Mouse (Mus musculus): ENCODE measurements around the gene Stk32c.

Gene Stk32c

DNA sequence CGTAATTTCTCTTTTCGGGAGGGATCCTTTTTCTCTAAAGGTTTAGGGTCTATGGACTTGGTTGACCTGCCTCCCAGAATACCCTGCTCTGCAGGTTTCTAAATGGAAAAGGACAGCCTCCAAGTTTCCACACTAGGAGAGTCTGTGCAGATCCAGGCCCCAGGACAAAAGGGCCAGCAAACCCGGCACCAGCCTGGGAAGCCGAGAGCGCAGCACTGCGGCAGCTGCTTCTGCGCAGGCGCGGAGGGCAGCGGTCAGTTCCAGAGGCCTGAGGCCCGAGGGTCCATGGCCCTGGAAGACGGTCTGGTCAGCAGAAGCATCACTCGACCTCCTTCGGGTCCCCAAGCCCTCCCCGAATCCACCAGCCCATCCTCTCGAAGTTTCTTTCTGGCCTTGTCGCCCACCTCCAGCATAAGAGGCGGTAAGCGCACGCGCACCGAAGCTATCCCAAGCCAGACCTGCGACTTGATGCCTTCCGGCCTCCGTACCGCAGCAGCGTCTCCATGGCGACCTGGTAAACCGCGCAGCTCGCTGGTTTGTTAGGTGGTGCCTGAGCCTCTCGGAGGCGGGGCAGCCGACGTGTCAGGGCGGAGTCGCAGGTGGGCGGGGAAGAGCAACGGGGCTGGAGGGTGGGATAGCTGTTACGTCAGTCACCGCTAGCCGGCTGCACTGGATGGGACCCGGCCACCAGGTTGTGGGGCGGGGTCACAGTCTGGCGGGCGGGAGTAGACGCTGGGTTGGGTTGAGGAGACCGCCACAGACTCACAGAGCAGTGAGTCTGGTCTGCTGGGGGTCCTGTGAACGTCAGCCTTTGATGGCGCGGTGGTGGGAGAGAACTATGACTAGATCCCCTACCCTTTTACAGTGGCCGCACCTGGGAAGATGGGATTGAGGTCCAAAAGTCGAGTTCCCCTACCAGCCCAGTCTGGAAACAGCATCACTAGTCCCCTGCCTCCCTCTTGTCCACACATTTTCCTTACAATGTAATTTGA lies at the start of gene Stk32c, which contains the start of gene Lrrc27:
Stk32c (minus strand) TSS at position 554 of the 992 bp plus-strand sequence.
Lrrc27 (plus strand) TSS at position 235 of the 992 bp plus-strand sequence.
- DNase-seq = peak; percentile 98 to 99

DNA sequence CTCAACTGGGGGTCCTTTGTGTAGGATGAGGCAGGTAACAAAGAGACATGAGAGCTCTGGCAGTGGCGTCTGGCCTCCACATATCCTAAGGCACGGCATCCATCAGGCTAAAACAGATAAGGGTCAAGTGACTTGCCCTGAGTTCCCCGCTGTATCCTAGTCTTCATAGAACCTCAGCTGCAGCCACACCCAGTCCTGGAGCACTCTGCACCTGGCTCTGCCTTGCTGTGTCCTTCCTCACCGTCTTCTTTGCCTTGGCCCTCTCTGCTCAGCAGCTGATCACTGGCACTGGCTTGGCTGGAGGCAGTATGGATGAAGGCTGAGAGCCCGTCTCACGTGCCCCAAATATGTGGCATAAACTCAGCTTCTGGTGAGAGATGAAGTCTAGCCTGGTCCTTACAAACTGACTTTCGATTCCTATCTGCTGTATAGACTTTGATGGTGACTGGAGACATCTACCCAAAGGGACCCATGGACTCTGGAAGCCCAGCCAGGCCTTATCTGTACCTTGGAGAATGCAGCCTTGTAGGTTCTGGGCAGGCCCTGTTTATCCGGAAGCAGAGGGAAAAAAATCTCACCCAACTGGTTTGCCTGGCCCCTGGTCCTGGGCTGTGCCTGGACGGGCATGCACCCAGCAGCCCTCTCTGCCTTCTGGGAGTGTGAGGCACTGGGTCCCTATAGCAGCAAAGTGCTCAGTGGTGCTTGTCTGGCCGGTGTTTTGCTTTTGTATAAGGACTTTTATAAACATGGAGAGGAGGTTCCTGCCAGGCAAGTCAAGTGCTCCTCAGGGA lies 44.8 kb upstream of the Stk32c start:
- DNase-seq = no peak

DNA sequence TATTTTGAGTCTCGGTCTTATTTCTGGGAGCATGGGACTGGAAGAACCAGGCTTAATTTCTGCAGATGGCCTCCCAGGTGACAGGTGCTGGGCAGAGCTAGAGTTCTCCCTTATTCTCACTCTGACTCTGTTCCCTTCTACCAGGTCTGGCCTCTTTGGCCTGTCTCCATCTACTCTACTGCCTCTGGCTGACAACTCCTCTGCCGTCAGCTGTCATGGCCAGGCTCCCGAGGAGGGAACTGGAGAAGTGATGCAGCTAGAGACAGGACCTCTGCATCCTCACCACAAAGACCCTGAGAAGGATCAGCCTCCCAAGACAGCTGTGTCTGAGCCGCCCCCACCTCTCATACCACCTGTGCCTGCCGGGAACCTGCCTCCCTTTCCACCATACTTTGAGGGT lies 41.5 kb upstream of the Stk32c start:
- DNase-seq = no peak

DNA sequence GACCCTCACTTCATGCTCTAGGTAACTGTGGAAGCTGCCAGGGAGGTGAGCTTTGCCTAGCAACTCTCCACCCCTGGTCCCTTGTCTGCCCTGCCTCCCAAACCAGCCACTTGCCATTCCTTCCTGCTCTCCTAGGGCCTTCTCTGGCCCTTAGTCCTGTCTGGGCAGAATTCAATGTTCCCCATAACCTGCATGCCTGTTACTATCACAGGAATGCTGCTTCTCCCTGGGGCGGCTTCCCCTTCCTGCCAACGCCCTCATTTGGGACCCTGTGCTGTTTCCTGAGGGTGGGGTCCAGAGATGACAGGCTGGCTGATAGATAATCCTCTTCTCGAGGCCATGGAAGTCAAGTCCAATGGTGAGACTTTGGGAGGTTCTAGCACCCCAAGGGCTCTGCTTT lies 40.4 kb upstream of the Stk32c start:
- DNase-seq = no peak

DNA sequence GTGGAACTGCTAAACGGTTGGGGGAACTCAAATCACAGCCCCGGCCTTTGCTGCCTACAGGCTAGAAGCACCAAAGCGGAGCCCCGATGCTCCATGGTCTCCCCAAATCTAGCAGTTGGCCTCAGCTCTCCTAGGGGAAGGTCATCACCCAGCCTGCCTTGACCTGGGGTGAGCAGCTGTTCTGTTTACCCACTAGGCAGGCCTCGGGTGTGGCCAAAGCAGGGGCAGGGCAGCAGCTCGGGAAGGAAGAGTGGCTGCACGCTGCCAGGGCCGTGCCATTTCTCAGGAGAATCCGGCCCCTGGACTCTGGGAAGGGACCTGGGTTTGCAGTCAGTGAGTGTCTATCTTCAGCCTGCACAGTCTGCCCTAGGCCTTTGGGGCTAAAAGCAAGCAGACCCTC lies 39.9 kb upstream of the Stk32c start:
- no peak for DNase-seq

DNA sequence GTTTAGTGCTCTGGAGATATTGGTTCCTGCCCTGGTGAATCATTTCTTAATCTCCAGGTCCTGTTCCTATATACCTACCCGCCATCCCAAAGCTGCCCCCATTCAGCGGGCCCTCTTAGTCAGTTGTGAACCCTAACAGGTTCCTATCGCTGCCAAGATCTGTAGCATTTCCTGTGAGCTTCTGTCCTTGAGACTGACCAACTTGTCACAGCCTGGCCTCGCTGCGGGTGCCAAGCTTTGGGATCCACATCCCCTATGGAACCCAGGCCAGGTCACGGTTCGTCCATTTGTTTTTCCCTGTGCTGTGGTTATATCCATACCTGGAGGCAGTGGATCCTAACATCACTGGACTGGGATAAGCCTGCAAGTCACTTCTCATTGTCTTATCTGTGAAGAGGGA lies 39.5 kb upstream of the Stk32c start:
- DNase-seq = no peak

DNA sequence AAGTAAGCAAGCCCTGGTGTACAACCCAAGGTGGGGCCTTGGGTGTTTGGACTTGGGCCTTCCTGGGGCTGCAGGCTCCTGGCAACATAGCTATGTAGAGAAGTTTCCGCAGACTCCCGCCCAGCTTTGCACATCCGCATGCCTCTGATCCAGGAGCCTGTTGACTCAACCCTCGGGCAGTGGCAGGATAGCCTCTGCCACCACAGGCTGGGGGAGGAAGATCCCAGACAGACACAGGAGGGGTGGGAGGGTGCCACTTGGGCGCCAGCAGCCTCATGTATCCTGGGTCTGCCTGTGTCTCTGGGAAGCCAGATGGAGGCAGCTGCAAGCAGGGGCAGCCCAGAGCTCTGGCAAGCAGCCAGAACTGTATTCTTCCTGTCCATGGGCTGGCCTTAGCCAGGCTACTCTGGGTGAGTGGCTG lies 38.8 kb upstream of the Stk32c start:
- DNase-seq = no peak

DNA sequence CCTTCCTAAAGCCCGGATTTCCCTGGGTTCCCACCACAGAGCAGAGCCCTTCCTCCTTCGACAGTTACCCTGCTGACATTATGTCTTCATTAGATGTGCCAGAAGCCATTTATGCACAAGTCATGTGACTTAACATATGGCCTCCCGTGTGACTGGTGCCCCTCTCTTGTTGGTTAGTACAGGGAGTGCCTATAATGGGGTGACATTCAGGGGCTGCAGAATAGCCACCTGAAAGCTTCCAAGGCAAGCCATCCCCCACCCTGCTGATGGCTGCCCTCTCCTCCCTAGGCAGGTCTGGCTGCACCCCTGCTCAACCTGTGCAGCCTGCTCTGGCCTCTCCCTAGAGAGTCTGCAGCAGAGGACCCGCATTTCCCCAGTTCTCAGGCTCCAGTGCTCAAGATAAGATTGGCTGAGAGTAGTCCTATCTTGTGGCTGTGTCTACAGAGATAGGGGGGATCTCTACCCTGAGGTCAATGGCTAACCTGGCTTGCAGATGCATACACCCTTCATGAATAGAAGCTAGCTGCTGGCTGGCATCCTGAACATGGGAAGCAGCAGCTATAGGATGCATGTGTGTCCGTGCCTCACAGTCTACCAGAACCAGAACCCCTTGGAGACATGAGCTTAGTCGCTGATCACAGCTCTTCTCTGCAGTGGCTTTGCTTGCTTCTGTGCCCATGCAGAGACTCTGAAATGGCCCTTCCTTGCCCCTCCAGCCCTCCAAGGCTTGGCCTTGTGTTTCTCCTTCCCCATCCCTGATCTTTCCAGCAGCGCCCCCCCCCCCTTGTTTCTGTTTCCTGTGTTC lies 36.5 kb upstream of the Stk32c start:
- no peak for DNase-seq

DNA sequence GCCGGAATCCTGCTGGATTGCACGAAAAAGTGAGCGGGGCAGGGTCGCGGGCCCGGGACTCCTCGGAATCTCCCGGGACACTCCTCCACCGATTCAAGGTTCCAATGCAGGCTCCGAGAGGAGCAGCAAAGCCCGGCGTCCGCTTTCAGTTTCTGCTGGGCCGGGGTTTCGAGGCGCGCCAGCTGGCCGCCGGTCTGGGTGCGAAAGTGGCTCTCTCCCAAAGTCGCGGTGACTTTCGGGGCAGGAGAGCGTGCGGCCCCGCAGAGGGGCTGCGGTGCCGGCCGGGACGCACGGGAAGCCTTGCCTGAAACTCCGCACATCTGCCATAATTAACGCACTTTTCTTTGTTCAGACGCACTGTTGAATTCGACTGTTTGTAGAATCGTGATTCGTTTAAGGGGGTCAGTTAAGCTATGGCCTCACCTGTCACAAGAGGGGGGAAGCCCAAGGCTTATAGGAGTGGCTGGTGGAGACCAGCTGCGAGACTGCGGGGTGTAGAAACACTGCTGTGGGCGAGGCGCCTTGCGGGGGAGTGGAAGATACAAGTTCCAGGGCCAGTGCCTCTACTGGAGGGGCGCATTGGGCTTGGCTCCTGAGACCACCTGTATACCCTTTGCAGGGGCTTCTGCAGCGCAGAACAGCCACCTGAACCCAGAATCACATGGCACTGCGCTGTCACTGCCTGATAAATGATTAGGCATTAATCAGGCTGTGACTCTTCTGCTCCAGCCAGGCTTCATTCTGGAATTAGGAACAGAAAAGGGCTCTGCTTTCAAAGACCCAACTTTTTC lies 35.7 kb upstream of the Stk32c start:
- DNase-seq = no peak

DNA sequence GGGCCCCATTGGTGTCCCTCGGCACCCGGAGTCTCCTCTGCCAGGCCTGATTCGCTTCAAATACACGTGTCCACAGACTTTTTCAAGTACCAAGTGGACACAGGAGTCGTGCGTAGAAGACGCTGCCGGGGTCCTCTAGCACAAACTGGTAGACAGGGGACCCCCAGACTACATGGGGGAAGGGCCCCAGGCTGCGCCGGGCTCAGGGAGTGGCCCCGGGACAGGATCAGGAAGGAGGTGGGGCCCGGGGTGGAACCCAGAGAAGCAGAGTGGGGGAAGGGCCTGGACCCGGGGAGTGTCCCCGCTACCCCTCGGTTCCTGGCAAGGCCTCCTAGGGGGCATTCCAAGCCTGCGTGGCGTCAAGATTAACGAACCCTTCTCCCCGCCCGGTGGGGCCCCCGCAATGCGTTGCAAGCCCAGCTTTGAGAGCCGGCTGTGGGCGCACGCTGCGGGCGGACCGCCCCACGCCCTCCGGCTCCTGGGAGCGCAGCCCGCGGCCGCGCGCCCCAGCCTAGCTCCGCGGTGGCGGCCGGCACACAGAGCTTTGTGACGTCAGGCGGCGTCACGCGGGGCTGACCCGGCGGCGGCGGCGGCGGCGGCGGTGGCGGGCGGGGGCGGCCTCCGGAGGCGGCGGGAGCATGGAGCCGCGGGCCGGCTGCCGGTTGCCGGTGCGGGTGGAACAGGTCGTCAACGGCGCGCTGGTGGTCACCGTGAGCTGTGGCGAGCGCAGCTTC lies 34.9 kb upstream of the Stk32c start, which contains the start of gene Pwwp2b:
Pwwp2b (plus strand) TSS at position 602 of the 734 bp plus-strand sequence.
- peak; percentile 70 to 77 for DNase-seq

DNA sequence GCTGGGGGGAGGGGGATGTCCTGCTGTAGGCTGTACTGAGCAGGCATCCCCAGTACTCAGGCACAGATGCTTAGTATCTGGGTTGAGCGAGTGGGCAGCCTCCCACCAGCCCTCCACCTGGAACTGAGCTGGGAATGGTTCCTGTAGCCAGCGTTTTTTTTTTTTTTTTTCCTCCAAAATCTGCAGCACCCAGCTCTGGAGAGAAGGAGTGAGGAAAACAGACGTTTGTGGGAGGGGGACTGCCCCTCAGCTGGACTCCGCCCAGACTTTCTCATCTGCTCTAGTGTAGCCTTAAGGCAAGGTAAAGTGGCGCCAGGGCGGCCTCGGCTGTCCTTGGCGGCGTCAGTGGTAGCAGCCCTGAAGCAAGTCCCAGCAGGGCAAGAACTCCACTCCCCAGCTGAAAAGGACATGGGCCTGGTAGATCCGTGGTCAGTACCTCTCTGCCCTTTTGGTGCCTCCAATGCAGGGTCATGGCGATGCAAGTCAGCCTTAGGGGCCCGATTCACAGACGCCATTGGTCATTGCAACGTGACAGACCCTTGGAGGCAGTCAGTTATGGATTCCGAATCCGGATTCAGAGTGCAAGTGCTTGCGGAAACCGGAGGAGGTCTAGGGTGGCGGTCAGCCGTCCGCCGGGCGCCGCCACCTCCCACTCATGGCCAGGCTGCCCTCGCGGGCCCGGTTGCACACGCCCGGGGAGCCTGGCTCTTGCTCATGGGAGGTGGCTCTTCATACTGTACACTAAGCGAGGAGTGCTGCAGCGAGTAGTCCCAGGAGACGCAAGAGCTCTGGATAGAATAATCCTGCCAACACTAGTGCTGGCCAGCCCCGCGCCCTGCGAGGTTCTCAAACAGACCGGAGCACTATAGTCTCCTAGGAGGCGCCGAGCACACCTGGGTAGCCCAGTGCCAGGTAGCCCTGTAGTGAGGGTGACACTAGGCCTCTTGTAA lies 34.1 kb upstream of the Stk32c start:
- peak in 1 of 2 experiments; percentile 21 for DNase-seq

DNA sequence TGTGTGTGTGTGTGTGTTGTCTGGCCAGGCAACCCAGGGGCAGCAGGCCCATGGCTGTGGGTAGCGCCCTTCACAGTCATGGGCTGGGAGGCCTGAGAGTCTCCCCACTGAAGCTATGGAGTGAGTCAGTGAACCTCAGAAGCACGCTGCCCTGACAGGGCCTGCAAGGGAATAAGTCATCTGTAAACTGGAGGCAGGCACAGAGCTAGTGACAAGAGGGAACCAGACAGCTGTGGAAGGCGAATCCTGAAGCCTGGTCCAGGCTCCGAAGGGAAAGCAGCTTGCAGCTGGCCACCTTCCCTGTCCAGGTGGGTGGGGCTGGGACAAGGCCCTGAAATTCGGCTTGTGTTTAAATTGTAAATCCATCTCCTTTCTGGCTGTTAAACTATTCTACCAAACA lies 33.0 kb upstream of the Stk32c start:
- DNase-seq = no peak

DNA sequence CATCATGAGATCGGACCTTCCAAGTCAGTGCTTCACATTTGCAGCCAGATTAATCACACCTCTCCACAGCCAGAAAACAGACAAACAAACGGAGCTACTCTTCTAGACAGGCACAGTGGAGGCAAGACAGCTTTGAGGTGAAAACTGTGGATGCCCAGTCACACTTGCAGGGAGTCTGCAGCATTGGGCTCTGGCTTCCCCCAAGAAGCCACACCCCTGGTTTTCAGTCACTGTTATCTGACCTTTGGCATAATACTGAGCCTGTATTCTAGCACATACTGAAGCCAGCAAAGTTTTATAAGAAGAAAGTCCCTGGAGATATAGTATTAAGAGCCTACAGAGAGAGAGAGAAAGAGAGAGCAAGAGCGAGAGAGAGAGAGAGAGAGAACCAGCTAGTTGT lies 26.3 kb upstream of the Stk32c start:
- no peak for DNase-seq

DNA sequence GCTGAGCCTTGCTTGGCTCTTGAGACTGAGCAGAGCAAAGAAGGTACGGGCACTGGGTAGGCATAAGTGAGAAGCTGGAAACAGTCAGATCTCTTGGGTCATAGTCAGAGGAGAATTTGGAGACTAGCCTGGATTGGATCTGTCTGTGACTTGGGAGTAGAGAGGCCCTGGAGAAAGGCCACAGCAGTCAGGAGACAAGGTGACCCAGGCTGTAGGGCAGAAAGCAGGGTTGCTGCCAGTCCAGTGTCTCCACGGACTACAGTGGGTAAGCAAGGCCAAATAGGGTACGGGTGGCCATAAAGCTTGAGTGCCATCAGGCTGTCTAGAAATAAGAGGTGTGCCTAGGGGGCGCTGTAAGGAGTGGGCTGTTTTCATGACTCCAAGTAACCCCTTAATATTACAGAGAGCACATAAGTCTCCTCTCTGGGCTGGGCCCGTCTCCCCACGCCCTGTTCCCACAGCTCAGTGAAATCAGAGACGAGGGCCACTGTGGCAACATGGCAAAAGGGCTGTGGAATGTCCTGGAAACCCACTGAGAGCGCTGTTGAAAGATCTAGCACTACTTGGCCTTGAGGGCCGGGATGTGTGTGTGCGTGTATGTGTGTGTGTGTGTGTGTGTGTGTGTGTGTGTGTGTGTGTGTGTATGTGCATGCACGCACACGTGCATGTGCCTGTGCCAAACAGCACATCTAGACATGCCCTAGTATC lies 22.7 kb upstream of the Stk32c start:
- DNase-seq = no peak

DNA sequence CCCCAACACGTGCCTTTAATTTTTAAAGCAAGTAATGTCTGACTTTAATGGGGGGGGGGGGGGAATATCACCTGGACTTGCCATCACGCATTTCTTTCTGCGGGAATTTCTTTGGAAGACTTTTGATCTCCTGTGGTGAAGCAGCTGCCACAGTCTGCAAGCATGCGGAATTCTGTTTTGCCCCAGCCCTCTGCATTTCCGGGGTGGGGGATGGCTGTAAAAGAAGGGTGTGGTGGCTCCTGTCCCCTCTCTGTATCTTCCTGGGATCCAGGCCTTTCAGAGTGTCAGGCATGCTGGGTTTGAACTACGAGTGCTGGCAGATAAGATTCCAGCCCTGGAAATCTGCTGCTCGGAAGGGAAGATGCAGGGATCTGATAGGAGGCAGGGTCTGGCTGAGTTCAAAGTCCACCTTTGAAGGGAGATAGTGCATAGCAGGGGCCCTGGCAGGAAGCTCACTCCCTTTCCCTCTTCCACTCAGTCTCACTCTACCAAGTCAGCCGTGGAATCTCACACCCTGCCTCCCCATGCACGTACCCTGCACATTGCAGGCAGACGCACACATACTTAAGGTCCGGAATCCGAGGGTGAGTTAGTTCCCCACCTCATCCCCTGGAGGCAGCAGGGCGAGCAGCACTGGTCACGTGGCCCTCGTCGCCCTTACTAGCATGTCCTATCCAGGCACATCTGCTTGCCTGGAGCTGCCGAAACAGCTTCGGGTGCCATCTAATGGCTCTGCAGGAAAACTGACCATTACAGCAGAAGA lies 21.5 kb upstream of the Stk32c start:
- DNase-seq = peak; percentile 26 to 35

DNA sequence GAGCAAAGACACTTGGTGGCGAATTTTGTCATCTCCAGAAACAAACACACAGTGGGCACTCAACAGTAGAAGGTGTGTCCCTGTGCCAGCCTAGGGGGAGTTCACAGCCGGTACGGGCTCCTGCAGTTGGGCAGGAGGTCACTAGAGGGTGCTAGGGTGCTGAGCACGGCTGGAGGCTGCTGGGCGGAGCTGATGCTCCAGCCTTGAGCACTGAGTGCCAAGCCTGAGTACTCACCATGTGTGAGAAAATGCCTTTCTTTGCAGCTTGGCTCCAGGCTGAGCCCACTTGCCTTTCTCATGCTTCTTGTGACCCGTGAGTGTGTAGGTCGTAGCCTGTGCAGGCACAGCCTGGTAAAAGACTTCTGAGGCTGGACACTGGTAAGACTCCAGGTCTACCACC lies 20.6 kb upstream of the Stk32c start:
- peak; percentile 89 to 93 for DNase-seq

DNA sequence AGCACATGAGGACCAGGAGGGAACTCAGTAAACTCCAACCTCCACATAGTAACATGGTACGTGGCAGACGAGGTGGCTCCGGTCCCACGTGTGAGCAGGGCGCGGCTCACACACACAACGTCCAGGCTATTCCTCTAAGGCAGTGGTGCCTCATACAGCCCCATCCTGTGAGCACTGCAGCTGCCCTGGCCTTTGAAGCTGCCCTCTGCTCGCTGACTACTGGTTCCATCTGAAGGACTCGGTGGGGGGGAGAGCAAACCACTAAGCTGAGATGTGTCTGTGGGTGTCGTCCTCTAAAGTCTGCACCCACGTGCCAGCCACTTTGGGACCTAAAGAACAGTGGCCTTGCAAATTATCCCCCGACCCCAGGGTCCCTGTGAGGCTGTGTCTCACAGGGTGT lies 17.1 kb upstream of the Stk32c start:
- DNase-seq = no peak

DNA sequence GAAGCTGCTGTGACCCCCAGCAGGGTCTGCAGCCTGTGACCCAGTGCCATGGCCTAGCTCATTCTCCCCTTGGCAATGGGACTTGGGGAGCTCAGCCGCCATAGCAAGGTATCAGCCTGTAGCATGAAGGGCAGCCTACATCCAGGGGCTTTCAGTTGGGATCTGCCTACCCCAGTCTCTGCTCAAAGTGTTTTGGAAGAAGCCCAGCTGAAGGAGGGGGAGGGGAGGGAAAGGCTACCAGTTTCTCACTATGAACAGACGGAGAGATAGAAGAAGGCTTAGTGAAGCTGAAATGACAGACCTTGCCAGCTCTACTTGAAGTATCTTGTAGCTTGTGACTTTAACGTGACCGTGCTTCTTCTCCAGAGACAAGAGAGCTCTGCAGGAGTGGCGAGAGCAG lies 16.7 kb upstream of the Stk32c start:
- DNase-seq = no peak
